Comparison of ENCODE assay signal across 9 mouse cellular contexts in the genomic region with DNA sequence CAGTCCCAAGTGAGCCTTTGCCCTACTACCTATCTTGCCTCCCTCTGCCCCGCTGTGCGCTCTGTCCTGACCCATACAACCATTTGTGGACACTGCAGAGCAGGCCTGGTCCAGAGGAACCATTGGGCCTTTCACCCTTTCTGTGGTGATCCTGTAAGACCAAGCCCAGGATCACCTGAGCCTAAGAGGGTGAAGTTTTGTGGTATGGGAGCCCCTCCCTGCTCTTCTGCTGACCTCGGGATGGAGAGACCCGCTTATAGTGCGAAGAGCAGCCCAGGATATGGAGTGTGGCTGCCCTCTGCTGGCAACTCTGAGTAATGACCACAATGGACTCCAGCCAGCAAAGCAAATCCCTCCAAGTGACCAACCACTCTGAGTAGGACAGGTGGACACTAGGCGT. TPM values are rescaled to one million over a fixed set of nuclear protein-coding genes. Genes with fewer than 3 reads are reported as not detected.
DNase-seq lines count a peak whose midpoint lies in the region; ATAC-seq and TF ChIP-seq lines count a peak whose summit lies in the region.
"Had no signal": no experiment of that assay in that cellular context is flagged by ENCODE, and none has a peak within 500 bp of the region (broad histone marks: within the 10 kb centered on the region; RNA-seq: fewer than 3 reads in every experiment).

No protein-coding gene starts in this region.

- no peak overlapping the region for H3K27ac ChIP-seq in layer of hippocampus, adult 2 months
- no peak overlapping the region for H3K27ac ChIP-seq in lung, postnatal 0 days (ENCODE audit: low read length)
- H3K27ac ChIP-seq: liver, embryonic 15.5 days had no signal

- no peaks in the 10 kb centered on the region for H3K27me3 ChIP-seq in lung, postnatal 0 days (replicated peaks; ENCODE audit: insufficient read depth, low read length)
- H3K27me3 ChIP-seq: liver, embryonic 15.5 days had no signal

- 29% methylated on average over 6 of the region's 6 CpGs for whole genome bisulfite sequencing in lung, postnatal 0 days

- peak; percentile 76 for ATAC-seq in erythroblast, adult 5-6 weeks (replicated peaks; ENCODE audit: low FRiP score, poor library complexity, severe bottlenecking)
- ATAC-seq in lung, postnatal 0 days: peak; percentile 74

- no peaks in the 10 kb centered on the region for H3K36me3 ChIP-seq in lung, postnatal 0 days (ENCODE audit: insufficient read depth, low read length)
- H3K36me3 ChIP-seq: liver, embryonic 15.5 days had no signal

- TF ChIP-seq CTCF in layer of hippocampus, adult 2 months (conservative IDR thresholded peaks at IDR 0.05): peak; percentile 95
- peak; percentile 95 for TF ChIP-seq CTCF in lung, postnatal 0 days (IDR thresholded peaks at IDR 0.05)

- H3K4me2 ChIP-seq in lung, postnatal 0 days (replicated peaks; ENCODE audit: low read depth, low read length): no peak overlapping the region
- H3K4me2 ChIP-seq: liver, embryonic 15.5 days had no signal

- H3K4me3 ChIP-seq in layer of hippocampus, adult 2 months: no peak overlapping the region
- H3K4me3 ChIP-seq in lung, postnatal 0 days (ENCODE audit: low read depth, low read length): no peak overlapping the region
- H3K4me3 ChIP-seq: liver, embryonic 15.5 days had no signal

- no peaks in the 10 kb centered on the region for H3K9me3 ChIP-seq in lung, postnatal 0 days (ENCODE audit: low read length)
- H3K9me3 ChIP-seq: liver, embryonic 15.5 days had no signal

- peak; percentile 35 to 43 for DNase-seq in adrenal gland, adult 18-20 months (ENCODE audit: low spot score in 2 of 2)
- no peak for DNase-seq in adrenal gland, adult 8-10 months
- DNase-seq in brain, adult 2 months (ENCODE audit: low read depth, low spot score): peak; percentile 78
- DNase-seq in heart, postnatal 36 days: peak; percentile 60 to 70
- peak; percentile 35 to 61 for DNase-seq in layer of hippocampus, adult 2 months (ENCODE audit: low spot score in 2 of 2)
- DNase-seq in lung, postnatal 0 days (ENCODE audit: low spot score): peak; percentile 73
- DNase-seq in retina, embryonic 14.5 days (ENCODE audit: low spot score): peak; percentile 89

- H3K4me1 ChIP-seq in lung, postnatal 0 days (ENCODE audit: insufficient read depth, low read depth, low read length): peaks cover 4% of the 10 kb centered on the region; the same call in 1 of the 2 replicates
- H3K4me1 ChIP-seq: liver, embryonic 15.5 days had no signal

- H3K9ac ChIP-seq in lung, postnatal 0 days (replicated peaks; ENCODE audit: low read depth): no peak overlapping the region
- H3K9ac ChIP-seq: liver, embryonic 15.5 days had no signal

- TF ChIP-seq EP300 in lung, postnatal 0 days (IDR thresholded peaks at IDR 0.05): no peak

- intact Hi-C loops in heart, postnatal 36 days (cut with DNase I): loop anchor here (5.0 kb wide), 1 partner anchor 498 kb away; no protein-coding TSS in a partner anchor

RNA-seq across cellular contexts. Expression of a gene that starts 11.6 kb away (rescaled TPM):
- under 1 TPM in 1 of 2 experiments, not detected in 1; 0.20 TPM for total RNA-seq in adrenal gland, adult 18-20 months (2021)
- under 1 TPM; 0.38 to 0.63 (median 0.46) TPM for total RNA-seq in adrenal gland, adult 8-10 months (2022)
- not detected in 2 replicates for total RNA-seq in erythroblast, adult 5-6 weeks (2015; ENCODE audit: low replicate concordance)
- not detected in 2 replicates for total RNA-seq in erythroblast, adult 5-6 weeks (2017; ENCODE audit: low replicate concordance)
- under 1 TPM in 1 of 2 experiments, not detected in 1; 0.14 TPM for total RNA-seq in heart, postnatal 36 days (2021)
- 1 to 10 TPM; 4.0 to 4.1 TPM for total RNA-seq in layer of hippocampus, adult 2 months (2021)
- polyA plus RNA-seq in lung, postnatal 0 days (2015; fragmentation: Nextera tagmentation; extraction: Ambion mirVana): 0.54 and 0.56 TPM in 2 replicates
- polyA plus RNA-seq: liver, embryonic 15.5 days had no signal

RNA-seq across cellular contexts. Expression of a gene that starts 43.7 kb away (rescaled TPM):
- 1 to 10 TPM in 1 of 2 experiments, under 1 TPM in 1; 0.19 to 3.8 TPM for total RNA-seq in adrenal gland, adult 18-20 months (2021)
- total RNA-seq in adrenal gland, adult 8-10 months (2022): 1 to 10 TPM in 2 of 4 experiments, under 1 TPM in 2; 0.31 to 4.6 (median 1.5) TPM
- total RNA-seq in erythroblast, adult 5-6 weeks (2015; ENCODE audit: low replicate concordance): 1.0 and 4.0 TPM in 2 replicates
- total RNA-seq in erythroblast, adult 5-6 weeks (2017; ENCODE audit: low replicate concordance): 7.1 and 9.9 TPM in 2 replicates
- total RNA-seq in heart, postnatal 36 days (2021): under 1 TPM; 0.22 to 0.33 TPM
- total RNA-seq in layer of hippocampus, adult 2 months (2021): under 1 TPM; 0.29 to 0.44 TPM
- 0.06 and 0.07 TPM in 2 replicates for polyA plus RNA-seq in lung, postnatal 0 days (2015; fragmentation: Nextera tagmentation; extraction: Ambion mirVana)
